Mouse (Mus musculus): ENCODE data around the gene Rint1. TPM values are rescaled to one million over a fixed set of nuclear protein-coding genes. Genes with fewer than 3 reads are reported as not detected.
A peak's percentile ranks its signal among the peaks of the same experiment; 100 is the strongest.

The Rint1 gene
- polyA plus RNA-seq, 1 experiment from 2014 or later: 30.0 TPM

GRCm38 (mm10) chr5:23862291-23862690 lies 74.8 kb downstream of the Rint1 start:
- H3K27me3 ChIP-seq (ENCODE audit: control insufficient read depth, insufficient read depth, low read length): no peaks in the 10 kb centered on the region
- H3K4me2 ChIP-seq (replicated peaks; ENCODE audit: low read depth): no peak overlapping the region
- no peak overlapping the region for H3K9ac ChIP-seq (ENCODE audit: low read length)
- no peaks in the 10 kb centered on the region for H3K9me3 ChIP-seq (ENCODE audit: control insufficient read depth, low read length)
- no peak for TF ChIP-seq EP300 (optimal IDR thresholded peaks at IDR 0.05)
- no peak for TF ChIP-seq CTCF (IDR thresholded peaks at IDR 0.05; ENCODE audit: low read depth)
- peak; percentile 44 for DNase-seq (ENCODE audit: low spot score)
- H3K4me1 ChIP-seq (replicated peaks; ENCODE audit: control insufficient read depth, insufficient read depth): no peaks in the 10 kb centered on the region
- no peaks in the 10 kb centered on the region; the same call in 1 of the 2 replicates for H3K36me3 ChIP-seq (ENCODE audit: control insufficient read depth, insufficient read depth, low read length)
- no peak overlapping the region for H3K4me3 ChIP-seq (ENCODE audit: low read depth, low read length)
- ATAC-seq (ENCODE audit: low FRiP score, low TSS enrichment): no peak
- no peak overlapping the region for H3K27ac ChIP-seq (replicated peaks)
- 50% methylated on average over 5 of the region's 5 CpGs for WGBS

- peak; percentile 73 for ATAC-seq (ENCODE audit: low FRiP score, low TSS enrichment)
- 59% methylated on average over 7 of the region's 7 CpGs for WGBS
These were observed 75.9 kb downstream of the Rint1 start for GRCm38 (mm10) chr5:23863166-23864053.

GRCm38 (mm10) chr5:23864054-23864965 lies 76.8 kb downstream of the Rint1 start:
- Histone ChIP-seq H3K4me3 (ENCODE audit: low read depth, low read length) (no peak overlapping the region), H3K27me3 (ENCODE audit: control insufficient read depth, insufficient read depth, low read length) (no peaks in the 10 kb centered on the region), H3K4me2 (replicated peaks; ENCODE audit: low read depth) (no peak overlapping the region), H3K4me1 (replicated peaks; ENCODE audit: control insufficient read depth, insufficient read depth) (no peaks in the 10 kb centered on the region), H3K27ac (replicated peaks) (peak overlapping the region; percentile 86), H3K9ac (ENCODE audit: low read length) (no peak overlapping the region), H3K36me3 (ENCODE audit: control insufficient read depth, insufficient read depth, low read length) (no peaks in the 10 kb centered on the region), H3K9me3 (ENCODE audit: control insufficient read depth, low read length) (no peaks in the 10 kb centered on the region)
- ATAC-seq (ENCODE audit: low FRiP score, low TSS enrichment): peak; percentile 95
- DNase-seq (ENCODE audit: low spot score): peak; percentile 74
- TF ChIP-seq CTCF (IDR thresholded peaks at IDR 0.05; ENCODE audit: low read depth): no peak
- no peak for TF ChIP-seq EP300 (optimal IDR thresholded peaks at IDR 0.05)
- 73% methylated on average over 13 of the region's 13 CpGs for WGBS

More at GRCm38 (mm10) chr5:23863166-23864053, 75.9 kb downstream of the Rint1 start:
- DNase-seq (ENCODE audit: low spot score): peak; percentile 73
- Histone ChIP-seq H3K4me2 (replicated peaks; ENCODE audit: low read depth) (no peak overlapping the region), H3K9ac (ENCODE audit: low read length) (no peak overlapping the region), H3K9me3 (ENCODE audit: control insufficient read depth, low read length) (no peaks in the 10 kb centered on the region), H3K27me3 (ENCODE audit: control insufficient read depth, insufficient read depth, low read length) (no peaks in the 10 kb centered on the region), H3K27ac (replicated peaks) (peak overlapping the region; percentile 86), H3K36me3 (ENCODE audit: control insufficient read depth, insufficient read depth, low read length) (no peaks in the 10 kb centered on the region), H3K4me3 (ENCODE audit: low read depth, low read length) (no peak overlapping the region), H3K4me1 (replicated peaks; ENCODE audit: control insufficient read depth, insufficient read depth) (no peaks in the 10 kb centered on the region)
- TF ChIP-seq CTCF (IDR thresholded peaks at IDR 0.05; ENCODE audit: low read depth) (no peak), EP300 (optimal IDR thresholded peaks at IDR 0.05) (no peak)

DNA sequence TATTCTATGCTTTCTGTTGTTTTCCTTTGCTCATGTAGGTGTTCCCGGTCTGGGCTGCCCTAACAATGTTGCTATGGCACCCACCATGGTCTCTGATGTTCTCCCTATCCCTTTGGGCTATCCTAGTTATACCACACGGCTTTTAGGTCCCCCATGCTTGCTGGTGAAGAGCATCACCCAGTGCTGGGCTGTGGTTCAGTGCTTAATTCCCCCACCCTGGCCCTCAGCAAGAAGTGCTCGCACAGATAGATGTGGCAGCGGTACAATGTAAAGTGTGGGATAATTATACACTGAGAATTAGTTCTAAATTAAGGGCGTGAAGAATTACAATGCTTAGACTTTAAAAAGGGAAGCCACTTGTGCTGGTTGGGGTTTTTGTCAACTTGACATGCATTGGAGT lies 78.4 kb downstream of the Rint1 start:
- H3K4me3 ChIP-seq (ENCODE audit: low read depth, low read length): no peak overlapping the region
- H3K9me3 ChIP-seq (ENCODE audit: control insufficient read depth, low read length): no peaks in the 10 kb centered on the region
- 90% methylated on average over 5 of the region's 5 CpGs for WGBS
- H3K27ac ChIP-seq (replicated peaks): no peak overlapping the region
- no peaks in the 10 kb centered on the region for H3K4me1 ChIP-seq (replicated peaks; ENCODE audit: control insufficient read depth, insufficient read depth)
- H3K27me3 ChIP-seq (ENCODE audit: control insufficient read depth, insufficient read depth, low read length): no peaks in the 10 kb centered on the region
- ATAC-seq (ENCODE audit: low FRiP score, low TSS enrichment): no peak
- TF ChIP-seq EP300 (optimal IDR thresholded peaks at IDR 0.05): no peak
- no peak for TF ChIP-seq CTCF (IDR thresholded peaks at IDR 0.05; ENCODE audit: low read depth)
- H3K4me2 ChIP-seq (replicated peaks; ENCODE audit: low read depth): no peak overlapping the region
- no peaks in the 10 kb centered on the region for H3K36me3 ChIP-seq (ENCODE audit: control insufficient read depth, insufficient read depth, low read length)
- DNase-seq (ENCODE audit: low spot score): no peak
- H3K9ac ChIP-seq (ENCODE audit: low read length): no peak overlapping the region

Other genes starting within 250 kb of the Rint1 start
- gene Srpk2, start 103.1 kb upstream of the Rint1 start, polyA plus RNA-seq (2015; fragmentation: Nextera tagmentation; extraction: Ambion mirVana): 27.1 and 27.4 TPM in 2 replicates
- gene Pus7, start 4.0 kb upstream of the Rint1 start, polyA plus RNA-seq (2015; fragmentation: Nextera tagmentation; extraction: Ambion mirVana): 13.5 and 13.8 TPM in 2 replicates
- 111 and 117 TPM in 2 replicates for gene Tomm7, start 56.5 kb downstream of the Rint1 start, polyA plus RNA-seq (2015; fragmentation: Nextera tagmentation; extraction: Ambion mirVana)
- 4.9 and 5.0 TPM in 2 replicates for gene Fam126a, start 243.0 kb downstream of the Rint1 start, polyA plus RNA-seq (2015; fragmentation: Nextera tagmentation; extraction: Ambion mirVana)

All from stomach, postnatal 0 days (tissue).